Mouse (Mus musculus): ENCODE results near the gene Rps26.

DNA sequence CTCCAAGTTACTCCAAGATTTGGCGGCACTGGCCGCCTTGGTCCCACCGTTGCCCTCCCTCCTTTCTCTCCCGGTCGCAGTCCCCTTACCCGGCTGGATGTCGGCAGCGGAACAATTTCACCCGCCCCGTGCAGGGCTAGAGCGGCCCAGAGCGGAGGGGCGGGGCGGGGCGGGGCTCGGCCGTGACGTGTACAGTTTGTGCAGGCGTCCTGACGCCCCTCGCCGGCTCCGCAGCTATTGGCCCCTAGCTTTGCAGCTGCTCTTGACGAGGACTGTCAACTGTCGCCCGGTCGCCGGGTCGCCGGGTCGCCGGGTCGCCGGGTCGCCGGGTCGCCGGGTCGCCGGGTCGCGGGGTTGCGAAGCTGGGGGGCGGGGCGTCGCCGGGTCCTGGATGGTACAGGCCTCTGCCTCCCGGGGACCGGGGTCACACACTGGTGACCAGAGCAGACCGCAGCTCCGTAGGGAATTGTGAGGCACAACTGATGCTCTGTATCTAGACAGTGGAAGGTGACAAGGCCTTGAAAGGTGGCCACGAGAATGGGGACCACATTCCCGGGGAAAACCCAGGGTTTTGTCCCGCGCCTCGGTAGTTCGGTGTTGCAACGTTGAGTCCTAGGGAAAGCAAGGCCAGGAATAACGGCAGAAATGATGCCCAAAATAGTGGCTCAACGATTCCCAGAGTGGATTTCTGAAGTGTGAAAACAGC is 47.4 kb upstream of the Rps26 start, which contains the start of gene Suox:
- no peak for TF ChIP-seq CTCF (IDR thresholded peaks at IDR 0.05; ENCODE audit: control insufficient read depth, insufficient read depth, low read length)
- peak; percentile 59; the same call in 1 of the 2 replicates for TF ChIP-seq POLR2A (IDR thresholded peaks at IDR 0.05; ENCODE audit: borderline replicate concordance, control insufficient read depth, low read depth, low read length)
